Mouse (Mus musculus): ENCODE measurements around the gene Krtap4-6. TPM values are rescaled to one million over a fixed set of nuclear protein-coding genes. Genes with fewer than 3 reads are reported as not detected.

Gene Krtap4-6
- total RNA-seq, 2 experiments from 2014 or later = not detected

Other genes with a start within 250 kb of the Krtap4-6 start
- gene Krt12, start 243.7 kb downstream of the Krtap4-6 start, total RNA-seq (2021) = not detected
- gene Krt20, start 227.8 kb downstream of the Krtap4-6 start, total RNA-seq (2021) = not detected
- gene Krt23, start 172.8 kb downstream of the Krtap4-6 start, total RNA-seq (2021) = not detected
- not detected for gene Krt39, start 144.6 kb downstream of the Krtap4-6 start, total RNA-seq (2021)
- gene Krt40, start 122.8 kb downstream of the Krtap4-6 start, total RNA-seq (2021) = not detected
- not detected for gene Krtap3-3, start 115.1 kb downstream of the Krtap4-6 start, total RNA-seq (2021)
- gene Krtap3-2, start 109.1 kb downstream of the Krtap4-6 start, total RNA-seq (2021) = not detected
- not detected for gene Gm11939, start 106.5 kb downstream of the Krtap4-6 start, total RNA-seq (2021)
- not detected for gene Krtap3-1, start 99.3 kb downstream of the Krtap4-6 start, total RNA-seq (2021)
- gene Krtap1-5, start 84.9 kb downstream of the Krtap4-6 start, total RNA-seq (2021) = not detected
- gene Krtap1-4, start 82.3 kb downstream of the Krtap4-6 start, total RNA-seq (2021) = not detected
- not detected for gene Krtap1-3, start 74.6 kb downstream of the Krtap4-6 start, total RNA-seq (2021)
- not detected for gene Krtap9-3, start 67.9 kb downstream of the Krtap4-6 start, total RNA-seq (2021)
- not detected for gene Gm11938, start 62.7 kb downstream of the Krtap4-6 start, total RNA-seq (2021)
- not detected for gene Gm11937, start 55.8 kb downstream of the Krtap4-6 start, total RNA-seq (2021)
- not detected for gene Krtap2-4, start 51.1 kb downstream of the Krtap4-6 start, total RNA-seq (2021)
- gene Gm11562, start 45.5 kb downstream of the Krtap4-6 start, total RNA-seq (2021) = not detected
- not detected for gene Krtap4-1, start 37.7 kb downstream of the Krtap4-6 start, total RNA-seq (2021)
- gene Krtap4-2, start 30.9 kb downstream of the Krtap4-6 start, total RNA-seq (2021) = not detected
- gene Krtap4-7, start 21.9 kb downstream of the Krtap4-6 start, total RNA-seq (2021) = not detected
- gene Gm11555, start 15.7 kb downstream of the Krtap4-6 start, total RNA-seq (2021) = not detected
- not detected for gene Gm11563, start 7.0 kb downstream of the Krtap4-6 start, total RNA-seq (2021)
- not detected for gene Gm14190, start 24.8 kb upstream of the Krtap4-6 start, total RNA-seq (2021)
- not detected for gene Gm14180, start 68.3 kb upstream of the Krtap4-6 start, total RNA-seq (2021)
- not detected for gene Gm11595, start 107.0 kb upstream of the Krtap4-6 start, total RNA-seq (2021)
- gene Krtap4-8, start 114.7 kb upstream of the Krtap4-6 start, total RNA-seq (2021) = not detected
- gene Krtap4-9, start 119.2 kb upstream of the Krtap4-6 start, total RNA-seq (2021) = not detected
- not detected for gene Gm11596, start 127.5 kb upstream of the Krtap4-6 start, total RNA-seq (2021)
- not detected for gene Gm11569, start 133.0 kb upstream of the Krtap4-6 start, total RNA-seq (2021)
- gene Gm11554, start 138.5 kb upstream of the Krtap4-6 start, total RNA-seq (2021) = not detected
- gene Krtap4-13, start 143.9 kb upstream of the Krtap4-6 start, total RNA-seq (2021) = not detected
- gene Gm11564, start 149.7 kb upstream of the Krtap4-6 start, total RNA-seq (2021) = not detected
- not detected for gene 2300003K06Rik, start 172.1 kb upstream of the Krtap4-6 start, total RNA-seq (2021)
- not detected for gene Krtap4-16, start 185.6 kb upstream of the Krtap4-6 start, total RNA-seq (2021)
- gene Gm11568, start 192.0 kb upstream of the Krtap4-6 start, total RNA-seq (2021) = not detected
- not detected for gene Gm11559, start 198.5 kb upstream of the Krtap4-6 start, total RNA-seq (2021)
- not detected for gene Krtap9-1, start 207.4 kb upstream of the Krtap4-6 start, total RNA-seq (2021)
- gene Gm11567, start 213.2 kb upstream of the Krtap4-6 start, total RNA-seq (2021) = not detected
- gene Krtap31-1, start 242.0 kb upstream of the Krtap4-6 start, total RNA-seq (2021) = not detected
- not detected for gene Gm11565, start 248.8 kb upstream of the Krtap4-6 start, total RNA-seq (2021)